Mouse (Mus musculus) forebrain, embryonic 11.5 days (tissue): Measurements from ENCODE around the gene Cyba. TPM values are rescaled to one million over a fixed set of nuclear protein-coding genes. Genes with fewer than 3 reads are reported as not detected.
A peak's percentile ranks its signal among the peaks of the same experiment; 100 is the strongest.

Experiments
- ATAC-seq: fragments of 200-750 bp; cut with Nextera tagmentation; replicated peaks from 2 replicates; pipeline ENCODE4 v1.8.0; 2017; ENCODE audit warnings: moderate TSS enrichment; ENCODE audit not compliant: low FRiP score
- DNase-seq: peaks from one replicate; pipeline ENCODE4 v3.0.0-alpha.2; 2017; ENCODE audit warnings: low spot score
- H3K27ac ChIP-seq: fragments of 300-500 bp; sonication (generic); 2 replicates; pipeline ENCODE4 v1.5.1; 2014; ENCODE audit warnings: low read depth, low read length
- H3K27me3 ChIP-seq: fragments of 300-500 bp; sonication (generic); 2 replicates; pipeline ENCODE4 v1.6.1; 2014; ENCODE audit warnings: mild to moderate bottlenecking, low read length, mixed read lengths; ENCODE audit not compliant: control insufficient read depth, insufficient read depth
- H3K36me3 ChIP-seq: fragments of 300-500 bp; sonication (generic); 2 replicates; pipeline ENCODE4 v1.6.1; 2014; ENCODE audit warnings: mild to moderate bottlenecking, low read length, moderate library complexity, mixed read lengths; ENCODE audit not compliant: control insufficient read depth, insufficient read depth
- H3K4me1 ChIP-seq: fragments of 300-500 bp; sonication (generic); replicated peaks from 2 replicates; pipeline ENCODE4 v1.6.1; 2014; ENCODE audit warnings: low read length, mixed read lengths; ENCODE audit not compliant: control insufficient read depth, insufficient read depth
- H3K4me2 ChIP-seq: fragments of 300-500 bp; sonication (generic); 2 replicates; pipeline ENCODE4 v1.6.1; 2014; ENCODE audit warnings: low read depth, mild to moderate bottlenecking, low read length, moderate library complexity, mixed read lengths; ENCODE audit not compliant: severe bottlenecking
- H3K4me3 ChIP-seq: fragments of 300-500 bp; sonication (generic); 2 replicates; pipeline ENCODE4 v1.5.1; 2014; ENCODE audit warnings: low read depth, low read length
- H3K9ac ChIP-seq: fragments of 300-500 bp; sonication (generic); 2 replicates; pipeline ENCODE4 v1.6.1; 2014; ENCODE audit warnings: low read length
- H3K9me3 ChIP-seq: fragments of 300-500 bp; sonication (generic); 2 replicates; pipeline ENCODE4 v1.6.1; 2016; ENCODE audit warnings: low read length, mixed read lengths; ENCODE audit not compliant: control insufficient read depth
- WGBS: fragments of 180-500 bp; shearing (Covaris S2); extraction: QIAGEN DNeasy Blood & Tissue Kit; methylation state at CpG from one replicate; pipeline ENCODE4 v1.1.7; 2014; 5-methylcytosine and 5-hydroxymethylcytosine counted together
- polyA plus RNA-seq: library from polyadenylated mRNA; unstranded; fragments of >200 nt; fragmentation: Nextera tagmentation; extraction: Ambion mirVana; gene quantifications from 2 replicates; pipeline ENCODE4 v1.2.1, GENCODE M21; 2014

The Cyba gene
- polyA plus RNA-seq, 1 experiment from 2014 or later: 52.3 TPM

DNA sequence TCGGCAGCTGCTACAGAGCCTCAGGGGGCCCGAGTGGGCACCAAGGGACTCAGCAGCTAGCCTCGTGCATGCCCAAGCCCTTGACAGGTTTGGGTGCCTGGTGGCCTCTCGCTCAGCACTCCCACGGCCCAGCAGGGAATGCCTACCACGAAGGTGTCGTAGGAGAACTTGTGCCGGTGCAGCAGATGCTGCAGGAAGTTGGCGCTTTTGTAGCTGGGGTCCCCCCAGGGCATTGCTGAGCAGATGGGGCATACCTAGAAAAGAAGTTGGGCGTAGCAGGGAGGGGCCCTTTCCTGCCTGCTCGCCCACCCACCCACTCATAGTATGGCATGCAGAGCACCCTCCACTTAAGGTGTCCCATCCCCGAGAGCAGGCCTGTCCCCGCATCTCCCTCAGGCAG, 35.1 kb upstream of the Cyba start:
- Histone ChIP-seq H3K4me1 (no peaks in the 10 kb centered on the region), H3K4me3 (no peak overlapping the region), H3K27me3 (no peaks in the 10 kb centered on the region), H3K4me2 (no peak overlapping the region), H3K36me3 (no peaks in the 10 kb centered on the region), H3K27ac (no peak overlapping the region), H3K9me3 (no peaks in the 10 kb centered on the region), H3K9ac (no peak overlapping the region)
- no peak for DNase-seq
- no peak for ATAC-seq
- 90% methylated on average over 13 of the region's 13 CpGs for whole genome bisulfite sequencing

DNA sequence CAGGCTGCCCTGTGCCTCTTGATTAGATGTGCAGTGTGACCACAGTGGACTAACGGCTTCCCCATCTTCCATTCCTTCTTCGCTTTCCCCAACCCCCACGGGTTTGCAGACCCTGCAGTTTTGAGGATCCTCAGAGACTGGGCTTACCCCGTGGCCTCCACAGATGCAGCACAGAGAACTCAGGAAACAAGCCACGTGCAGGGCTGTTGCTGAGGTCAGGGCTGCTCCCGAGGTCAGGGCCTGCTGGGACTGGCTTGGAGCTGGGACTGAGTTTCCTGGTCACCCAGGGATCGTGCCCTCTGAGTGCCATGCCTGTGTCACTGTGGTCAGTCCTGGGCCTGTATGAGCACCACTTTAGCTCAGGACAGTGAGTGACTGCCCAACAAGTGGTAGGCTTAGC, 32.3 kb upstream of the Cyba start:
- no peak overlapping the region for H3K4me2 ChIP-seq
- no peaks in the 10 kb centered on the region for H3K36me3 ChIP-seq
- no peak overlapping the region for H3K9ac ChIP-seq
- no peak for ATAC-seq
- no peak overlapping the region for H3K4me3 ChIP-seq
- peaks cover 7% of the 10 kb centered on the region for H3K4me1 ChIP-seq
- DNase-seq: no peak
- no peak overlapping the region for H3K27ac ChIP-seq
- 75% methylated on average over 7 of the region's 7 CpGs for WGBS
- no peaks in the 10 kb centered on the region for H3K9me3 ChIP-seq
- peaks cover 20% of the 10 kb centered on the region for H3K27me3 ChIP-seq

DNA sequence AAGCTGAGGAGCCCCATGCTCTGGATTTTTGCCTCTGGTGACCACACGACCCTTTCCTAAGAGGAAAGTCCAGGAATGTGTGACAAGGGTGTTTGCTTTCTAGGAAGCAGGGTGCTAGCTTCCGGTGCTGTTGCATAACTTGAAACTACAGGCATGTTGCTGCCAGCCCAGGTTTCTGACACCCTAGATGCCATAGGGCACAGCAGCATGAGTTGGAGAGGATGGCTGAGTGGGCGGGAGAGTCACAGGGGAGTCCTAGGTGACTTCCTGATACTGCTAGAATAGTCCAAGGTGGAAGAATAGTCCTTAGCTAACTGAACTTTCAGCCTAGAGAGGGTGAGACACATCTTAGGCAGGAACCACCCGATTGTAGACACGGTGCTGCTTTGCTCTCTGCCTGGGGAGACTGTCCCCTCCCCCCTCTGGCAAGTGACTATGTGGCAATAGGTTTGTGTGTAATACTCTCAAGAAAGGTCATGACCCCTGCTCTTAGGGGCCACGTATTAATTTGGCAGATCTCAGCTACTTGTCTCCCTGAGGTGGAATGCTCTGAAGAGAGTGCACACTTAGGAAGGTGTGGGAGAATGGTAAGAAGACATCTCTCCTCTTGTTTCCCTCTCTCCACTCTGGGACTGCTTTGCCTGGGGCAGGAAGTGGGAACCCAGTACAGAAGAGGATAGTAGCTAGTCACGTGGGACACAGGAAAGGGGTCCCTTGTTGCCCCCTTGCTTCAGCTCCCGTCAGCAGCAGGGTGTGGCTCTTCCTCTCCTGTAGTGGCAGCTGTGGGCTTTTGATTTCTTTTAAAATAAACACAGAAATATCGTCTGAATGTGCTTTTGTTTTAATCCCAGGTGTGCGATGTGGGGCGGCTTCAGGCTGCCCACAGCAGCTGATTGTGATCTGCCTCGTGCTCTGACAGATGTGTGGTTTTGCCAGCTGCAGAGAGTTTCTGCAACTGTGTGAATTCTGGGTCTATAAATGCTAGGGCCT, 31.2 kb upstream of the Cyba start:
- no peaks in the 10 kb centered on the region for H3K36me3 ChIP-seq
- 71% methylated on average over 12 of the region's 12 CpGs for WGBS
- H3K4me3 ChIP-seq: no peak overlapping the region
- no peaks in the 10 kb centered on the region for H3K9me3 ChIP-seq
- ATAC-seq (no peak), DNase-seq (no peak)
- no peak overlapping the region for H3K27ac ChIP-seq
- no peak overlapping the region for H3K4me2 ChIP-seq
- no peak overlapping the region for H3K9ac ChIP-seq
- H3K27me3 ChIP-seq: peaks cover 28% of the 10 kb centered on the region
- peaks cover 7% of the 10 kb centered on the region for H3K4me1 ChIP-seq

DNA sequence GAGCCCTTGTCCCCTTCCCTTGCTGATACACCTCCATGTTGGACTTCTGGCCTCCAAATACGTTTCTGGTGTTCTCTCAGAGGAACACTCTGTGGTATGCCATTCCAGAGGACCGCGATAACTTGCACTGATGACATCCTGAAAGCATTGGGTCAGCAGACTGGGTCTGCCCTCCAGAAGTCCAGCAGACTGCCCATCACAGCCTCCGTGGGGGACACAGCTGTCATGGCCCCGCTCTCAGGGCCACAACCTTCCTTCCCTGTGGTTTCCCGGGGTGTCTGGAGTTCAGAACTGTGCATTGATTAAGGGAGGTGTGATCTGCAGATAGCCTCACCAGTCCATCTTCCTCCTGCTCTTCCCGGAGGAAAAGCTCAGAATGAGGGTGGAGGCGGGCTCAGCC, 29.8 kb upstream of the Cyba start:
- no peaks in the 10 kb centered on the region for H3K36me3 ChIP-seq
- no peak overlapping the region for H3K9ac ChIP-seq
- no peak overlapping the region for H3K4me3 ChIP-seq
- peaks cover 29% of the 10 kb centered on the region for H3K27me3 ChIP-seq
- H3K27ac ChIP-seq: no peak overlapping the region
- ATAC-seq (no peak), DNase-seq (no peak)
- peaks cover 7% of the 10 kb centered on the region for H3K4me1 ChIP-seq
- no peaks in the 10 kb centered on the region for H3K9me3 ChIP-seq
- H3K4me2 ChIP-seq: no peak overlapping the region
- WGBS: 67% methylated on average over 8 of the region's 8 CpGs

DNA sequence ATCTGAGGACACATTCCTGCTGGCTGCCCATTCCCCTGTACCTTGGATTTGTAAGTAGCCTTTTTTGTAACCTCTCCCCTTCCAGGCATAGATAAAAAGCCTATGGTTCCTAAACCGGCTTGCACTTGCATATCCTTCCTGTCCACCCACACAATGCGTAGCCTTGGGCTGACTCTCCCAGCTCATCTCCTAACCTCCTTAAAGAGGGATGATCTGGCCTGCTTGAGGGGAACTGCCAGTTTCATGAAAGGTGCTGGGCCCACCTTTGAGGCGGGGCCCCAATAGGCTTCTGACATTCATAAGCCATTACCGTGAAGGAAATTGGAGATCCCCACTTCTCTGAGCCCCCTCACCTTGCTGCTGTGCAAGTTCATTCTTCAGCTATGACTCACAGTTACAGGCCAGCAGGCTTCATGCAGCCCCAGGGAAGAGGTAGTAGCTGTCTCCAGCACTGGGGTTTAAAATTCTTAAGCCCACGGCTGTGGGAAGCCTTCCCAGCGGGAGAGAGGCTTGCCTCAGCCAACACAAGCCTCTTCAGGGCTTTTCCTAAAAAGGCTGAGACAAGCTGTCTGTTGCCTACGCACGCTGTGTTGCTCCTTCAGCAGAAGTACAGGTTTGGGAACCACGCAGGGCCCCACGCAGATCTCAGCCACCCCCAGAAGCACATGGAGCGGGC, 28.9 kb upstream of the Cyba start:
- Histone ChIP-seq H3K9ac (no peak overlapping the region), H3K4me1 (peaks cover 7% of the 10 kb centered on the region), H3K27me3 (peaks cover 29% of the 10 kb centered on the region), H3K9me3 (no peaks in the 10 kb centered on the region), H3K4me3 (no peak overlapping the region), H3K36me3 (no peaks in the 10 kb centered on the region), H3K27ac (no peak overlapping the region), H3K4me2 (no peak overlapping the region)
- no peak for DNase-seq
- ATAC-seq: no peak
- 58% methylated on average over 11 of the region's 11 CpGs for WGBS

DNA sequence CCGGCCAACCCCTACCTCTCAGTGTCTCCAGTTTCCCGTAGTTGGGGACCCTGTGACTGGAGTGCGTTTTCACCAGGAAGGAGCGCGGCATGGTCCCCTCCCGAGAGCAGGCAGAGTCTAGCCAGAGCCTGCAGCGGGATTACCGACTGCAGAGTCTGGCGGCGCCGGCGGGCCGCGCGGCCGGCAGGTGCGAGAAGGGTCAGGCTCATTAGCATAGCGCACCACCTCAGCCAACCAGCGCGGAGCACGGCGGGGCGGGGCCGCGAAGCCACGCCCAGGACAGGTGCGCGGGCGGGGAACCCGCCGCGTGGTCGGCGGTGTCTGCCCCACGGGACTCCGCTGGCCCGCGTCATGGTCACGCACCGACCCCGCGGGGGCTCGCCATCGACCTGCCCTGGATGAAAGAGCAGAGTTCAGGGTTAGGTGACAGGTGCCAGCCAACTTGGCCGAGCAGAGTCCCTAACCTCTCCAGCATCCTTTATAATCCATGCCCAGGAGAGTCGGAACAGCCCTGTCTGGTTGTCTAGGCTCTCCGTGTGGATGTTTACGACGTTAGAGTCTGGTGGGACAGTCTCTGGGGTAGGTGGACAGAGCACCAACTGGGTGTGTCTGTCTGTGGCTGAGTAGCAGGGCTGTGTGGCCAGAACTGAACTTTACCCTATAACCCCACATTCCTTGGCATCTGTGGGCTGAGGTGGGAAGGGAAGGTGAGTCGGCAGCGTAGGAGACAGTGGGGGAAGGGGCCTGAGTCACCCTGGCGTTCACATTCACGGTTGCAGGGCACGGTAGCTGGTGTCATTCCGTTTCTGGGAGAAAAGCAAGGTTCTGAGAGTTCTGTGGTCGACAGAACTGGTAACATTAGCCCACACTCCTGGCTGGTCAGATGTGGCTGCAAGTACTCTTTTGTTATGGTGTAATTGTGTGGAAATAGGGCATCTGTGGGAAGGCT, 28.1 kb upstream of the Cyba start, which contains the start of gene Snai3:
Gene Snai3 (minus strand): TSS at position 210 of the 949 bp plus-strand sequence.
- H3K4me1 ChIP-seq: peaks cover 7% of the 10 kb centered on the region
- peak; percentile 69 for DNase-seq
- H3K4me3 ChIP-seq: peak within 1 kb of the TSS; percentile 24
- WGBS: 3% methylated on average over 53 of the region's 56 CpGs
- peaks cover 29% of the 10 kb centered on the region for H3K27me3 ChIP-seq
- peak within 1 kb of the TSS; percentile 50 for H3K4me2 ChIP-seq
- H3K27ac ChIP-seq: no peak within 1 kb of the TSS
- H3K9me3 ChIP-seq: no peaks in the 10 kb centered on the region
- peak; percentile 73 for ATAC-seq
- H3K36me3 ChIP-seq: no peaks in the 10 kb centered on the region
- peak within 1 kb of the TSS; percentile 43 for H3K9ac ChIP-seq

DNA sequence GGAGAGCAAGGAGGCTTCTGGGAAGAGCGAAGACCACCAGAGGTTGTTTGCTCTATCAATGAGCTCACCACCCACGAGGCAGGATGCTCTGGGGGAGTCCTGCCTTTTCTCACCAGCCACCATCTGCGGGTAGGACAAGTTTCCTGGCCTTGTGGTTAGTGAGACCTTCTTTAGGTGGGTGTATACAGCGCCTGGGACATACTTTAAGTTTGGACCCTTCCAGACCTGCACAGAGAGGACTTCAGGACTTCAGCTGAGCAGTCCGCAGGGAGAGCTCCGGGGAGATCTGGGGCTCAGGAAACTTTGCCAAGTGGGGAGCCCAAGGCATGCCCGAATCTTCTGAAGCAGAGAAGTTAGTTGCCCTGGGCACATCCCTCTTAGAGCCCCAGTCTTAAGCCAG, 27.3 kb upstream of the Cyba start:
- H3K4me2 ChIP-seq: peak overlapping the region; percentile 50; the same call in 1 of the 2 replicates
- DNase-seq (no peak), ATAC-seq (no peak)
- H3K27me3 ChIP-seq: peaks cover 29% of the 10 kb centered on the region
- H3K9me3 ChIP-seq: no peaks in the 10 kb centered on the region
- no peaks in the 10 kb centered on the region for H3K36me3 ChIP-seq
- peak overlapping the region; percentile 43 for H3K9ac ChIP-seq
- no peak overlapping the region for H3K27ac ChIP-seq
- H3K4me3 ChIP-seq: peak overlapping the region; percentile 24
- WGBS: 32% methylated on average over 7 of the region's 7 CpGs
- H3K4me1 ChIP-seq: peaks cover 7% of the 10 kb centered on the region
